Mouse (Mus musculus) G1E (cell line): Measurements from ENCODE around the gene 4931428L18Rik. TPM values are rescaled to one million over a fixed set of nuclear protein-coding genes. Genes with fewer than 3 reads are reported as not detected.
"Not testable (repeated sequence)": the region's sequence is repeated elsewhere in the genome, so short reads cannot be mapped to it uniquely, and the experiment has no call there.

ENCODE experiments used
- ATAC-seq: 2 replicates; pipeline ENCODE4 v1.8.0; 2016; ENCODE audit warnings: mild to moderate bottlenecking; ENCODE audit not compliant: insufficient number of reproducible peaks, poor library complexity, low FRiP score, severe bottlenecking; ENCODE audit errors: extremely low read depth
- DNase-seq: peaks from one replicate; pipeline ENCODE4 v3.0.0; 2012; ENCODE audit warnings: low spot score
- H3K27me3 ChIP-seq: 2 replicates; pipeline ENCODE4 v1.6.1; 2012; ENCODE audit warnings: mild to moderate bottlenecking, low read length, inconsistent platforms; ENCODE audit not compliant: insufficient read depth
- H3K36me3 ChIP-seq: replicated peaks from 2 replicates; pipeline ENCODE3; 2012; ENCODE audit warnings: mild to moderate bottlenecking, inconsistent platforms
- H3K4me1 ChIP-seq: 2 replicates; pipeline ENCODE4 v1.6.1; 2012; ENCODE audit warnings: low read depth, low read length, inconsistent platforms, mixed read lengths; ENCODE audit not compliant: insufficient read depth
- H3K4me3 ChIP-seq: 2 replicates; pipeline ENCODE4 v1.5.1; 2012; ENCODE audit warnings: low read depth, mild to moderate bottlenecking, inconsistent platforms, low read length, moderate library complexity, mixed read lengths
- H3K9me3 ChIP-seq: replicated peaks from 2 replicates; pipeline ENCODE4 v1.6.1; 2012; ENCODE audit warnings: inconsistent platforms
- CTCF ChIP-seq: IDR thresholded peaks from 2 replicates; pipeline ENCODE4 v1.5.1; 2012; ENCODE audit warnings: low read depth, low read length, inconsistent platforms, mixed read lengths
- GATA1 ChIP-seq: IDR thresholded peaks from 2 replicates; pipeline ENCODE4 v1.6.1; 2012; ENCODE audit warnings: borderline replicate concordance, low read length, inconsistent platforms, mixed read lengths
- GATA2 ChIP-seq: IDR thresholded peaks from 2 replicates; pipeline ENCODE4 v1.6.1; 2012; ENCODE audit warnings: low read depth, low read length, inconsistent platforms, borderline replicate concordance
- POLR2AphosphoS5 ChIP-seq: IDR thresholded peaks from 2 replicates; pipeline ENCODE4 v1.6.1; 2012; ENCODE audit warnings: low read depth, low read length, inconsistent platforms; ENCODE audit not compliant: insufficient replicate concordance
- TAL1 ChIP-seq: conservative IDR thresholded peaks from 2 replicates; pipeline ENCODE4 v1.6.1; 2012; ENCODE audit warnings: low read depth, low read length, inconsistent platforms, mixed read lengths
- polyA plus RNA-seq: library from polyadenylated mRNA; stranded (reverse); fragments of >175 nt; gene quantifications from 2 replicates; pipeline ENCODE4 v1.2.3, GENCODE M21; 2012
- total RNA-seq, 2 experiments: library from RNA; stranded (forward) in 1 of 2; stranded (reverse) in 1 of 2; fragments of 200-1000 nt in 1 of 2; fragments of >200 nt in 1 of 2; fragmentation: Nextera tagmentation in 1 of 2; gene quantifications; 2 replicates each; pipeline ENCODE4 v1.2.3; 2014 to 2017

Gene 4931428L18Rik
- total and polyA plus RNA-seq, 3 experiments = 0.38 TPM; not detected in 2

- H3K4me3 ChIP-seq = no peak overlapping the region
- TF ChIP-seq GATA2 = no peak
- no peaks in the 10 kb centered on the region for H3K36me3 ChIP-seq
- no peaks in the 10 kb centered on the region for H3K27me3 ChIP-seq
- H3K4me1 ChIP-seq = no peaks in the 10 kb centered on the region
- DNase-seq (no peak), ATAC-seq (no peak)
- no peaks in the 10 kb centered on the region for H3K9me3 ChIP-seq
Observed at GRCm38 (mm10) chr1:31023173-31023572, 199.3 kb downstream of the 4931428L18Rik start.

GRCm38 (mm10) chr1:31019283-31019682 is 203.2 kb downstream of the 4931428L18Rik start:
- TF ChIP-seq POLR2AphosphoS5 (no peak), CTCF (no peak), GATA1 (no peak), GATA2 (no peak), TAL1 (no peak)
- Histone ChIP-seq H3K4me3 (no peak overlapping the region), H3K36me3 (no peaks in the 10 kb centered on the region), H3K9me3 (no peaks in the 10 kb centered on the region), H3K4me1 (no peaks in the 10 kb centered on the region), H3K27me3 (no peaks in the 10 kb centered on the region)
- ATAC-seq (no peak; the same call in 1 of the 2 replicates), DNase-seq (no peak)

GRCm38 (mm10) chr1:31017377-31017776 is 205.1 kb downstream of the 4931428L18Rik start:
- no peak for ATAC-seq
- no peak for DNase-seq
- TF ChIP-seq TAL1 (no peak), GATA1 (no peak), GATA2 (no peak), CTCF (no peak)
- no peaks in the 10 kb centered on the region for H3K27me3 ChIP-seq
- no peaks in the 10 kb centered on the region for H3K4me1 ChIP-seq
- H3K9me3 ChIP-seq = no peaks in the 10 kb centered on the region
- no peak overlapping the region for H3K4me3 ChIP-seq
- H3K36me3 ChIP-seq = no peaks in the 10 kb centered on the region

GRCm38 (mm10) chr1:31016068-31016467 is 206.4 kb downstream of the 4931428L18Rik start:
- no peaks in the 10 kb centered on the region for H3K4me1 ChIP-seq
- H3K27me3 ChIP-seq = no peaks in the 10 kb centered on the region
- no peak overlapping the region for H3K4me3 ChIP-seq
- TF ChIP-seq TAL1 = no peak
- TF ChIP-seq CTCF = no peak
- no peak for TF ChIP-seq POLR2AphosphoS5
- no peak for TF ChIP-seq GATA2
- no peak for TF ChIP-seq GATA1
- H3K36me3 ChIP-seq = no peaks in the 10 kb centered on the region
- no peaks in the 10 kb centered on the region for H3K9me3 ChIP-seq
- DNase-seq = no peak
- ATAC-seq = no peak

- no peak overlapping the region for H3K4me3 ChIP-seq
- H3K4me1 ChIP-seq = no peaks in the 10 kb centered on the region
- H3K9me3 ChIP-seq = no peaks in the 10 kb centered on the region
- no peak for TF ChIP-seq TAL1
- TF ChIP-seq CTCF = no peak
- no peak for TF ChIP-seq GATA2
- no peak for TF ChIP-seq POLR2AphosphoS5
- TF ChIP-seq GATA1 = no peak
- DNase-seq = no peak
- no peaks in the 10 kb centered on the region for H3K36me3 ChIP-seq
- no peaks in the 10 kb centered on the region for H3K27me3 ChIP-seq
- no peak for ATAC-seq
Observed at GRCm38 (mm10) chr1:31015261-31015660, 207.2 kb downstream of the 4931428L18Rik start.

- not testable (repeated sequence) for DNase-seq, H3K27me3 ChIP-seq, H3K9me3 ChIP-seq, ATAC-seq, H3K36me3 ChIP-seq, H3K4me3 ChIP-seq, H3K4me1 ChIP-seq
Observed at GRCm38 (mm10) chr1:30977868-30978267, 244.6 kb downstream of the 4931428L18Rik start, which contains the start of gene AC153137.1. Gene AC153137.1 (minus strand): TSS chr1:30977968.

- H3K4me1 ChIP-seq, H3K27me3 ChIP-seq, H3K4me3 ChIP-seq, H3K36me3 ChIP-seq, H3K9me3 ChIP-seq, ATAC-seq, DNase-seq: not testable (repeated sequence)
Observed at GRCm38 (mm10) chr1:30977239-30977638, 245.2 kb downstream of the 4931428L18Rik start.
